Mouse (Mus musculus) intestine, embryonic 14.5 days (tissue): Measurements from ENCODE around the gene Robo2. TPM values are rescaled to one million over a fixed set of nuclear protein-coding genes. Genes with fewer than 3 reads are reported as not detected.

Experiments used
- ATAC-seq: fragments of 200-750 bp; cut with Nextera tagmentation; replicated peaks from 2 replicates; pipeline ENCODE4 v1.8.0; 2017; ENCODE audit warnings: low read depth, moderate number of reproducible peaks, moderate TSS enrichment, moderate library complexity; ENCODE audit not compliant: low FRiP score, low TSS enrichment
- DNase-seq: peaks from one replicate; pipeline ENCODE4 v3.0.0-alpha.2; 2018; ENCODE audit warnings: low spot score
- H3K27ac ChIP-seq: fragments of 300-500 bp; sonication (generic); 2 replicates; pipeline ENCODE4 v1.5.1; 2014; ENCODE audit warnings: low read depth, mild to moderate bottlenecking, control low read depth
- H3K27me3 ChIP-seq: fragments of 300-500 bp; sonication (generic); replicated peaks from 2 replicates; pipeline ENCODE4 v1.6.1; 2014; ENCODE audit warnings: low read length, control low read depth; ENCODE audit not compliant: control insufficient read depth, insufficient read depth
- H3K36me3 ChIP-seq: fragments of 300-500 bp; sonication (generic); 2 replicates; pipeline ENCODE4 v1.6.1; 2014; ENCODE audit warnings: low read length, control low read depth; ENCODE audit not compliant: control insufficient read depth, insufficient read depth
- H3K4me1 ChIP-seq: fragments of 300-500 bp; sonication (generic); replicated peaks from 2 replicates; pipeline ENCODE4 v1.6.1; 2014; ENCODE audit warnings: low read length, control low read depth, mixed read lengths; ENCODE audit not compliant: control insufficient read depth, insufficient read depth
- H3K4me2 ChIP-seq: fragments of 300-500 bp; sonication (generic); 2 replicates; pipeline ENCODE4 v1.6.1; 2014; ENCODE audit warnings: low read length
- H3K4me3 ChIP-seq: fragments of 300-500 bp; sonication (generic); 2 replicates; pipeline ENCODE4 v1.5.1; 2014; ENCODE audit warnings: low read depth, low read length, control low read depth, mixed read lengths
- H3K9ac ChIP-seq: fragments of 300-500 bp; sonication (generic); 2 replicates; pipeline ENCODE4 v1.6.1; 2014; ENCODE audit warnings: mild to moderate bottlenecking, low read length
- H3K9me3 ChIP-seq: fragments of 300-500 bp; sonication (generic); 2 replicates; pipeline ENCODE4 v1.6.1; 2016; ENCODE audit warnings: low read length, control low read depth; ENCODE audit not compliant: control insufficient read depth
- WGBS: fragments of 180-500 bp; shearing (Covaris S2); extraction: QIAGEN DNeasy Blood & Tissue Kit; methylation state at CpG from one replicate; pipeline ENCODE4 v1.1.7; 2014; 5-methylcytosine and 5-hydroxymethylcytosine counted together
- polyA plus RNA-seq: library from polyadenylated mRNA; unstranded; fragments of >200 nt; fragmentation: Nextera tagmentation; extraction: Ambion mirVana; gene quantifications from 2 replicates; pipeline ENCODE4 v1.2.1, GENCODE M21; 2014

Gene Robo2
- polyA plus RNA-seq, 1 experiment from 2014 or later = 35.7 TPM

- no peaks in the 10 kb centered on the region for H3K36me3 ChIP-seq
- no peak for DNase-seq
- H3K27me3 ChIP-seq = no peaks in the 10 kb centered on the region
- H3K9ac ChIP-seq = no peak overlapping the region
- no peaks in the 10 kb centered on the region for H3K9me3 ChIP-seq
- no peak overlapping the region for H3K4me2 ChIP-seq
- WGBS = 90% methylated on average over 5 of the region's 5 CpGs
- ATAC-seq = no peak
- H3K4me3 ChIP-seq = no peak overlapping the region
- no peak overlapping the region for H3K27ac ChIP-seq
- no peaks in the 10 kb centered on the region for H3K4me1 ChIP-seq
These were observed 167.2 kb downstream of the Robo2 start for GRCm38 (mm10) chr16:74244452-74244851.

- no peaks in the 10 kb centered on the region for H3K4me1 ChIP-seq
- ATAC-seq (no peak), DNase-seq (no peak)
- no peak overlapping the region for H3K4me2 ChIP-seq
- H3K27ac ChIP-seq = no peak overlapping the region
- WGBS = 92% methylated on average over 1 of the region's 1 CpGs
- H3K9me3 ChIP-seq = no peaks in the 10 kb centered on the region
- no peak overlapping the region for H3K9ac ChIP-seq
- no peaks in the 10 kb centered on the region for H3K36me3 ChIP-seq
- H3K4me3 ChIP-seq = no peak overlapping the region
- no peaks in the 10 kb centered on the region for H3K27me3 ChIP-seq
These were observed 170.1 kb downstream of the Robo2 start for GRCm38 (mm10) chr16:74241534-74241933.

- DNase-seq (no peak), ATAC-seq (no peak)
- Histone ChIP-seq H3K36me3 (no peaks in the 10 kb centered on the region), H3K27ac (no peak overlapping the region), H3K4me1 (no peaks in the 10 kb centered on the region), H3K4me3 (no peak overlapping the region), H3K9ac (no peak overlapping the region), H3K27me3 (no peaks in the 10 kb centered on the region), H3K4me2 (no peak overlapping the region), H3K9me3 (no peaks in the 10 kb centered on the region)
- WGBS = 98% methylated on average over 2 of the region's 2 CpGs
These were observed 174.2 kb downstream of the Robo2 start for GRCm38 (mm10) chr16:74237411-74237930.

- no peak overlapping the region for H3K4me3 ChIP-seq
- H3K9me3 ChIP-seq = no peaks in the 10 kb centered on the region
- no peaks in the 10 kb centered on the region for H3K36me3 ChIP-seq
- no peak for DNase-seq
- H3K27me3 ChIP-seq = no peaks in the 10 kb centered on the region
- H3K4me2 ChIP-seq = no peak overlapping the region
- no peaks in the 10 kb centered on the region for H3K4me1 ChIP-seq
- no peak for ATAC-seq
- H3K27ac ChIP-seq = no peak overlapping the region
- WGBS = 85% methylated on average over 6 of the region's 6 CpGs
- no peak overlapping the region for H3K9ac ChIP-seq
These were observed 177.1 kb downstream of the Robo2 start for GRCm38 (mm10) chr16:74234393-74235059.

- H3K27ac ChIP-seq = no peak overlapping the region
These were observed 178.0 kb downstream of the Robo2 start for GRCm38 (mm10) chr16:74233596-74233995.

GRCm38 (mm10) chr16:74227285-74227684 is 184.3 kb downstream of the Robo2 start:
- Histone ChIP-seq H3K9me3 (no peaks in the 10 kb centered on the region), H3K4me3 (no peak overlapping the region), H3K9ac (no peak overlapping the region), H3K4me2 (no peak overlapping the region), H3K27ac (no peak overlapping the region), H3K27me3 (no peaks in the 10 kb centered on the region), H3K4me1 (no peaks in the 10 kb centered on the region), H3K36me3 (no peaks in the 10 kb centered on the region)
- ATAC-seq (no peak), DNase-seq (no peak)

More at GRCm38 (mm10) chr16:74233596-74233995, 178.0 kb downstream of the Robo2 start:
- H3K9ac ChIP-seq = no peak overlapping the region
- H3K4me1 ChIP-seq = no peaks in the 10 kb centered on the region
- no peaks in the 10 kb centered on the region for H3K9me3 ChIP-seq
- H3K4me2 ChIP-seq = no peak overlapping the region
- no peaks in the 10 kb centered on the region for H3K27me3 ChIP-seq
- ATAC-seq (no peak), DNase-seq (no peak)
- H3K4me3 ChIP-seq = no peak overlapping the region
- WGBS = 67% methylated on average over 5 of the region's 5 CpGs
- H3K36me3 ChIP-seq = no peaks in the 10 kb centered on the region

GRCm38 (mm10) chr16:74225423-74226272 is 186.0 kb downstream of the Robo2 start:
- no peaks in the 10 kb centered on the region for H3K4me1 ChIP-seq
- H3K4me3 ChIP-seq = no peak overlapping the region
- DNase-seq (no peak), ATAC-seq (no peak)
- no peaks in the 10 kb centered on the region for H3K27me3 ChIP-seq
- WGBS = 80% methylated on average over 7 of the region's 7 CpGs
- H3K27ac ChIP-seq = no peak overlapping the region
- H3K36me3 ChIP-seq = no peaks in the 10 kb centered on the region
- H3K4me2 ChIP-seq = no peak overlapping the region
- no peak overlapping the region for H3K9ac ChIP-seq
- H3K9me3 ChIP-seq = no peaks in the 10 kb centered on the region

- H3K36me3 ChIP-seq = no peaks in the 10 kb centered on the region
- no peak overlapping the region for H3K4me3 ChIP-seq
- no peak for DNase-seq
- no peak overlapping the region for H3K4me2 ChIP-seq
- H3K27ac ChIP-seq = no peak overlapping the region
- H3K4me1 ChIP-seq = no peaks in the 10 kb centered on the region
- ATAC-seq = no peak
- H3K27me3 ChIP-seq = no peaks in the 10 kb centered on the region
- H3K9ac ChIP-seq = no peak overlapping the region
- H3K9me3 ChIP-seq = no peaks in the 10 kb centered on the region
- WGBS = 40% methylated on average over 5 of the region's 5 CpGs
These were observed 189.1 kb downstream of the Robo2 start for GRCm38 (mm10) chr16:74222501-74222900.
